Mouse (Mus musculus) E14TG2a.4 (cell line): ENCODE results near the gene Pqlc2.

Source experiments
- CTCF ChIP-seq: conservative IDR thresholded peaks from 2 replicates; pipeline ENCODE4 v1.5.1; 2014; ENCODE audit warnings: low read length
- NANOG ChIP-seq: IDR thresholded peaks from 2 replicates; pipeline ENCODE4 v1.6.1; 2014; ENCODE audit warnings: borderline replicate concordance, low read length, mixed read lengths
- POU5F1 ChIP-seq: IDR thresholded peaks from 2 replicates; pipeline ENCODE4 v1.6.1; 2014; ENCODE audit warnings: low read length, borderline replicate concordance

- TF ChIP-seq CTCF (no peak), NANOG (no peak), POU5F1 (no peak)
Measured at GRCm38 (mm10) chr4:139270168-139270567, 40.3 kb downstream of the Pqlc2 start.
